Mouse (Mus musculus) naive thymus-derived CD4-positive, alpha-beta T cell, adult 5 months (primary cell): ENCODE measurements around the gene Gpr55. TPM values are rescaled to one million over a fixed set of nuclear protein-coding genes. Genes with fewer than 3 reads are reported as not detected.

Source experiments
- polyA plus RNA-seq: library from polyadenylated mRNA; unstranded; fragments of 100-300 nt; shearing (Covaris generic); gene quantifications from one replicate; pipeline ENCODE4 v1.2.1, GENCODE M21; 2017

The Gpr55 gene
- not detected for polyA plus RNA-seq

GRCm38 (mm10) chr1:85960873-85961272 lies at the start of gene Gpr55:
Gene Gpr55 (minus strand): TSS chr1:85961007.

GRCm38 (mm10) chr1:85928057-85928687 lies 32.6 kb downstream of the Gpr55 start, which contains the start of gene 4933407L21Rik:
Gene 4933407L21Rik (plus strand): TSS chr1:85928483.

GRCm38 (mm10) chr1:85894231-85894747 lies 66.5 kb downstream of the Gpr55 start, which contains the start of gene Itm2c:
Gene Itm2c (plus strand): TSS chr1:85894281.

Other genes starting within 250 kb of the Gpr55 start
- gene A630001G21Rik, start 182.4 kb downstream of the Gpr55 start, polyA plus RNA-seq = 16.9 TPM
- gene Cab39, start 167.6 kb downstream of the Gpr55 start, polyA plus RNA-seq = 176 TPM
- gene Itm2c, start 66.7 kb downstream of the Gpr55 start, polyA plus RNA-seq = 156 TPM
- gene 4933407L21Rik, start 32.5 kb downstream of the Gpr55 start, polyA plus RNA-seq = not detected
- not detected for gene Spata3, start 55.8 kb upstream of the Gpr55 start, polyA plus RNA-seq
- not detected for gene 2810459M11Rik, start 84.9 kb upstream of the Gpr55 start, polyA plus RNA-seq
- 68.7 TPM for gene Psmd1, start 103.4 kb upstream of the Gpr55 start, polyA plus RNA-seq
- gene Htr2b, start 151.0 kb upstream of the Gpr55 start, polyA plus RNA-seq = not detected
- gene Gm21972, start 172.6 kb upstream of the Gpr55 start, polyA plus RNA-seq = not detected
- gene Armc9, start 193.8 kb upstream of the Gpr55 start, polyA plus RNA-seq = 4.9 TPM